Mouse (Mus musculus): ENCODE data around the gene Hlf. TPM values are rescaled to one million over a fixed set of nuclear protein-coding genes. Genes with fewer than 3 reads are reported as not detected.
A peak's percentile ranks its signal among the peaks of the same experiment; 100 is the strongest.

The Hlf gene
- total RNA-seq, 1 experiment from 2014 or later = 29.1 TPM

DNA sequence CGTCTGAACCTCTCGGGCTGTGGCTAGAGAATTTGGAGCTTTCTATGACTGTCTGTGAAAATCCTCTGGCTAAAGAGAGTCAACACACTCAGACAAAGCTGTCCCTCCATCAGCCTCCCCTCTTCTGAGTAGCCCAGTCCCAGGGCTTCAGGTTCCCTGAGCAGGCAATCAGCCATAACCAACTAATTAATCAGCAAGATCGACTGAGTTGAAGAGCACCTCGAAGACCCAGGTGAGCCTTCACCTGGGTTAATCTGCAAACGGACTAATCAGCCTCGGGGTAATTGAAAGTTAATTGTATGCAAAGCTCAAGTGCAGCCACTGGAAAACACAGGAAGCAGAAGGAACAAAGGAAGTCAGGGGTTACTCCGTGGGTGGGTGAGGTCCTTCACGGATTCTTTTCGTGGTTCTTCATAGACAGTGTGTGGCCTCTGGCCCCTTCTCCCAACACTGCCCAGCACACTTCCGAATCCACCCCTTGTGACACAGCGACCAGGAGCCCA is 19.9 kb downstream of the Hlf start:
- no peak for DNase-seq

- no peak for DNase-seq
These were observed 20.3 kb downstream of the Hlf start for GRCm38 (mm10) chr11:90370367-90370766.

DNA sequence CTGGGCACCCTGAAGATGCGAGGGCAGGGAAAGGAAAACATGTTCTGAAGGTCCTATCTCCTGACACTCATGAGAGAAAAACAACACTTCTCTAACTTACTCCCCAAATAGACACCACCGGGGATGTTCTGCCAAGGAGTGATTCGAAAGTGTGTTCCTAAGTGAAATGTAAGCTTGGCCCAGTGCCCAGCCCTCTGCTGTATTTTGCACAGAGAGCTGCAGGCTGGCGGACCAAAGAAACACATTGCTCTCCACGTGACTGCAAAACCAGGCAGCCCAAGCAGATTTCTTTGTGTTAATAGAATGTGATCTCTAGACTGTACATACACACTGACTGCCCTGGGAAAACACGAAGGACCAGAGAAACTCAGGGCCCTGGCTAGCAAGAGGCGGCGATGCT is 21.1 kb downstream of the Hlf start:
- peak; percentile 92 for DNase-seq

GRCm38 (mm10) chr11:90369115-90369514 is 21.6 kb downstream of the Hlf start:
- peak; percentile 53 for DNase-seq

GRCm38 (mm10) chr11:90367894-90368860 is 22.5 kb downstream of the Hlf start:
- DNase-seq = no peak

- DNase-seq = no peak
These were observed 25.8 kb downstream of the Hlf start for GRCm38 (mm10) chr11:90364865-90365264.

GRCm38 (mm10) chr11:90363821-90364497 is 26.7 kb downstream of the Hlf start:
- DNase-seq = peak; percentile 70

GRCm38 (mm10) chr11:90363406-90363805 is 27.3 kb downstream of the Hlf start:
- DNase-seq = peak; percentile 71

- no peak for DNase-seq
These were observed 30.2 kb downstream of the Hlf start for GRCm38 (mm10) chr11:90360536-90360935.

DNA sequence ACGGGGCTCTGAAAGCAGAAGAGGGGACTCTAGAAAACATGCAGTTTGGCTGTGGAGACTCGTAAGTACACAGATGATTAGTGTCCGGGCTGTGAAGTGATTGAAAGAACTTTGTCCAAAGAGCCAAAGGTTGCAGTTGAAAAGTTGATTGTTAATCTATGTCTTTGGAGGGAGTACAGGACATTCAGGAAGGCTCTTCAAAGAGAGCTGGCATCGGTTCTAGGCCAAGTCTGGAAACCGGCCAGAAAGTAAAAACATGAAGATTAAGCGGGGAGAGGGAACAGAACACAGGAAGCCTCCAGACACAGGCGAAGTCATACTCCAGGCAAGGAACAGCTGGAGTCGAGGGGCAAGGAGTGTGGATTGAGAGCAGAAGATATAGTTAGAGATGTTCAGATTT is 32.6 kb downstream of the Hlf start:
- DNase-seq = peak; percentile 58

DNA sequence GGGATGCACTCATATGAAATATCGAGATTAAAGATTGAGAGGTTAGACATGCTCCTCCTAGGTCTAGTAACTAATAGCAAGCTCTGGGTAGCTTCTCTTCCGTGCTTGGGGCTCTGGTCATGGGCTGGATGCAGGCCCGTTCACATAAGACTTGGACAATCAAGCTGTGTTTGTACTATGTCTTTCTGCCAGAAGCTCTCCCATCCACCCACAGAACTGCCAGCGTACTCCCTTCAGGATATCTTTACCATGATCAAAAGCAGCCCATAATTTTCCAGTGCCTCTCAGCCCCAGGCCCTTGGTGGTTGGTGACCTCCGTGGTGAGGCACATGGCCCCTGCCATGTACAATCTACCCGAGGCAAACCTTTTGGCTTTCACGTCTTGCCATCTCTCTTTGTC is 33.3 kb downstream of the Hlf start:
- no peak for DNase-seq

DNA sequence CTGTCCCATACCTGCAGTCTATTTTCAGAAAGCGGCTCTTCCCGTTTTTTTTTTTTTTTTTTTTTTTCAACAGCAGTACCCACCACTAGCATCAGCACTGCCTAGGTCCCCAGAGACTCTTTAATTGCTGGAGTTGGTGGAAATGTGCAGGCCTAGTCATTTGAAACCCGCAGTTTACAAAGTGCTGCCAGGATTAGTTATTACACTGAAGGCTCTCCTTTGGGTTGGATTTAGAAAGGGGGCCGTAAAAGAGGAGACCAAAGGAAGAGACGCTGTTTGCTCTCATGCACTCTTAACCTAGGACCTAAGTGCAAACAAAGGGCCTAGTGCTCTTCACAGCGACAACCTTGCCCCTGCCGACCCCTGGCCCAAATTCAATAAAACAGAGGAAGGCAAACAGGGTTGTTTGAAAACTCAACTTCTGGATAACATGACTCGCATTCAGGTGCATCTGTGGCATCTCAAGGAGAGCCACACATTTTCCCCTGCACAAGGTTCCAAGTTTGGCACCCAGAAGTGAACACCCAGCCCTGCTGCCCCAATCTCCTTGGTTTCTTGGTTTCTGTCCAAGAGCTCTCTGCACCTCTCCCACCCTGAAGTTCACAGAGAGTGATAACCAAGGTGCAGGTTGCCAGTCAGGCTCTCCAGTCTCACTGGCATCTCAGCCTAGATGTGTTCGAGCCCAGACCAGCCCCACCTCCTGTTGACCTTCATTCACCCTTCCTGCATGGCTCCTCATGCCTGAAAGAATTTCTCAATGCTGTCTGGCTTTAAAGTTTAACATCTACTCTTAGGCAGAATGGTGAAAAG is 34.0 kb downstream of the Hlf start:
- peak; percentile 37 for DNase-seq

- DNase-seq = no peak
These were observed 34.7 kb downstream of the Hlf start for GRCm38 (mm10) chr11:90356036-90356435.

DNA sequence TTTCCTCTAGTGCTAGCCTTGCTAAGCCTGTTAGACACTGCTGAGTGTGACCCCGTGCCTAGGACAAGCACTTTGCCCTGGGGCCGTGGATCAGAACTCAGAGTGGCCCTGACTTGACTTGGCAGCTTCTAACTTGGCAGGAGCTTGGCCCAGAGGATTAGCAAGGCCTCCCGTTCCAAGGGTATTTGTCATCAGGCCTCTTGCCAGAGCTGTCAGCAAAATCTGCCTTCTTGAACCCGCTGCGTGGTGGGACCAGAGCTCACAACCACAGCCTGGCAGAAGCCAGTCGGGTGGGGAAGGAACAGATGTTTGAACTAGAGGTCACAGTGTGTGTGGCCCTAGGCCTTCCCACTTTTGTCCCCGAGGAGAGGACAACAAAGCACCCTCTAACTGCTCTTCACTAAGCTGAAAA is 35.4 kb downstream of the Hlf start:
- peak; percentile 93 for DNase-seq

DNA sequence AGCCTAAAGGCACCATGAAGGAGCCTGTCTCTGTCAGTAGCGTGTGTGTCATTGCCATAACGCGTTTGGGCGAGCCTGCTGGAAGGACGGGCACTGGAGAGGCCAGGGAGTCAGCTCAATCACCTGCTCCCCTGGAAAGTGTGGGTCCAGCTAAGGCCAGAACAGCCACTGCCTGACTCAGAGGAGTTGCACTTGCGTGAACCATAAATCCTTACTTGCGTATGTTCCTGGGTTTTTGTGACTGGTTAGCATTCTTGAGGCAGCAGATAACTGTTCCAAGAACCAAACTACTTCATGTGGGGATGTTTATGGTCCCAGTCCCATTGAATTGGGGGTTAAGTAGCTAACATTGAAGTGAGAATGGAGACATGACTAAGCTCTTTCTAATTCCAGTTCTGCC is 38.0 kb downstream of the Hlf start:
- DNase-seq = no peak

DNA sequence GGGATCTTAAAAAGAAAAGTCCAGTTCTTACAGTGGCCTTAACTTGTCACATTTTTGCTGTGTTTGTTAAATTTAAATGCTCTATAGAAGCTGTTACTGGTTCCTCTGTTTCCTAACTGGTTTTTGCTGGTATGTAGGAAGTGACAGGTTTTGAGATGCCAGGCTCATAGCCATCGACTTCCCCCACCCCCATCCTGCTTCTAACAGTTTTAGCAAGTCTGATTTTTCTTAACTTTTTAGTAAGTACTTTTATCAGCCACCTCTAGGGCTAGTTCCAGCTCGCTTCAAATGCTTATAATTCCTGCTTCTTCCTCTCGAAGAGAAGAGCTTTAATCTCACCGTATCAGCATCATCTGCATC is 40.6 kb downstream of the Hlf start:
- DNase-seq = no peak

- DNase-seq = no peak
These were observed 41.1 kb downstream of the Hlf start for GRCm38 (mm10) chr11:90349486-90350152.

DNA sequence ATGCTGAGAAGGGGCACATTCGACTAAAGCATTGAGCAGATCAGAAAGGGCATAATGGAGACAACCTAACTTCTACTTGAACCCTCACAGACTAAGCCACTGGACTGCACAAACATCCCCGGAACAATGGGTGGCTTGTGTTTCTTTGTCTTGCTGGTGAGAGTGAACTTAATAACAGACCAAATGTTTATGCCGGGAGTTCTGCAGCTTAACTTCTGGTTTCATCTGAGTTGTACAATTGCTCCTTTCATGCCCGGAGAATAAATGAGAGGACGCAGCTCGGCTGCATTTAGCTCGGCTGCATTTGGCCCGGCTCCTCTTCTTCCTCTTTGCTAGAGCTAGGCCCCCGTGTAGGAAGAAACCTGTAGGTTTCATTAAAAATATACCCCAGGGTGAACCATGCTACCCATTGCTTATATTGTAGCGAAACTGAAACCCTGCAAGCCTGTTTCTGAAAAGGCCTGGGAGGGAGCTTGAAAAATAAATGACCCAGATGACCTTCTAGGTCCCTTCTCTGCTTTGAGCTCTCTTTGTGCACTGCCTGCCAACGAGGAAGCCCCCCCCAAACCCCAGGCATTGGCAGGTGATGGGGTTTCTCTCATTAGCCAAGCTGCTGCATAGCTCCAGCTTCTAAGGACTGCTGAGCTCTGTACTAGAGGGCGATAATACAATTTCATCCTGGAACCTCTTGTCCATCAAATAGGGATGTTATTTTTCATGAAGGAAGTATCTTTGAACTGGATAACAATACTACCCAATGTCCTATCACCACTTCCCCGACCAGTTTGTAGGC is 42.8 kb downstream of the Hlf start:
- DNase-seq = no peak

DNA sequence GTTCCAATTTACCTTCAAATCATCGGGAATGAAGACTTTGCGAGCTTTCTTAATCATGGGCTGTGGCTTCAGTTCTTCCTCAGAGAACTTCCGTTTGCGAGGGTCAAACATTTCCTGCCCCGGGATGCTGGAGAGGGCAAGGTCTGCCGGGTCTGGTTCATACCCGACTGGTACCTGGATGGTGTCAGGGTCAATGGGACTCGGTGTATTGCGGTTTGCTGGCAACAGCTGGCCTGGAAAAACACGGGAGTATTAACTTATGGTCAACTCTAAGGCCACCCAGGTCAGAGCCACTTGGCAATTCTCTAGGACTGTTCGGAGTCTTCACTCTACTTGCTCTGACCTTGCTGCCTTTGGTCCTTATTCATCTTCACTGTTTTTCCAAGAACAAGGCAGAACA is 44.9 kb downstream of the Hlf start:
- DNase-seq = no peak

DNA sequence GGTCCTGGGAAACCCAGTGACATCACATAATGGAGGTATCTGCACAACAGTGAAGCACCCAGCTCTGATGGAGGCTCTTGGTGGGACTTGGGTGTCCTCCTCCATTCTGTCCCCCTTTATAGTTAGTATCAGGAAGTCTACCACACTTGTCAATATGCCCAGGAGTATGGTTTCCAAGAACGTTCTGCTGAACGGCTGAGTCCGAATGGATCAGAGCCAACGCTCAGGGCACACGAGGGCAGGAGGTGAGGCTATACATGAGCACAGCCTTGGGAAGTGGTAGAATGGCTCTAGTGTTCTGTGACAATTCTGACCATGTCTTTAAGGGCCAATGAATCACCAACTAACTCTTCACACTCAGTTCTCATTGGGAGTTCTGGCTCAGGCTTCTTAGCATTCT is 47.8 kb downstream of the Hlf start:
- DNase-seq = peak; percentile 39

DNA sequence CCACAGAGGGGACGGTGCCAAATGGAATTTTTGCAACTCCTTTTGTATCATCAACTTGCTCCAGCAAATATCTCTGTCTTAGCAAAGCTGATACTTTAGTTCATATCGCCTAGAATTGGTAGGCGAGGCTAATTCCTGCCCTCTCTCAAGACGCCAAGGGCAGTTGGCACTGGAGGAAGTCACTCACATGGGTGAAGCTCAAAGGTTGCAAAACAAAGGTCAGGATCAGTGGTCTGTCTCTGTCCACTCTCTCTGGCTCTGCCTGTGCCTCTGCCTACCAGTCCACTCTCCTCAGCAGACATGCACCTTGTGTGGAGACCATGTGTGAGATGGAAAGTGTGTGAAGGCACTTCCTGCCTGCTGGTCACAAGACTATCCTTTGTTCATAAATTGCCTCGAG is 48.4 kb downstream of the Hlf start:
- peak; percentile 42 for DNase-seq
